In the genomic region with DNA sequence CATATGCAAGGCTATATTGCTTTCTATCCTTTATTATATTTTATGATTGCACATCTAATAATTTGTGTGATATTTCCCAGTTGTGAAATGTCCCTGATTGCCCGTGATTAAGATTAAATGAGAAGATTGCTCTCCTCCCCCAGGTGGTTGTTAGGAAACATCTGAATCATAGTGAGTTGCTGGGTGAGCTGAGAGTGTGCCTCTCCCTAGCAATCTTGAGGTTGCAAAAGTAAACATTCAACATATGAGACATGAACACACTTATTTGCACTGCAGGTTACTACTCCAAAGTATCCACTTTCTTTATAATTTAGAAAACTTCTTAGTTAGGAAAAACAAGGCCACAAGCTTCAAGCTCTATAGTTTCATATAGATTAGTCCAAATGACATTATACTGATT, we compare ENCODE assay signal across 22 mouse cellular contexts.
DNase-seq lines count a peak whose midpoint lies in the region; ATAC-seq and TF ChIP-seq lines count a peak whose summit lies in the region.
"Had no signal": no experiment of that assay in that cellular context is flagged by ENCODE, and none has a peak within 500 bp of the region (broad histone marks: within the 10 kb centered on the region; RNA-seq: fewer than 3 reads in every experiment).

No protein-coding gene starts in this region.

- no peaks in the 10 kb centered on the region for H3K36me3 ChIP-seq in lung, postnatal 0 days (ENCODE audit: insufficient read depth, low read length)
- H3K36me3 ChIP-seq in forebrain, postnatal 0 days (ENCODE audit: insufficient read depth), result no peaks in the 10 kb centered on the region
- H3K36me3 ChIP-seq: embryonic facial prominence, embryonic 13.5 days; embryonic facial prominence, embryonic 15.5 days; forebrain, embryonic 15.5 days had no signal

- H3K27ac ChIP-seq in lung, postnatal 0 days (ENCODE audit: low read length), result no peak overlapping the region
- H3K27ac ChIP-seq in forebrain, postnatal 0 days (ENCODE audit: low read depth, low read length), result no peak overlapping the region
- H3K27ac ChIP-seq: embryonic facial prominence, embryonic 13.5 days; embryonic facial prominence, embryonic 15.5 days; forebrain, embryonic 13.5 days; forebrain, embryonic 15.5 days had no signal

- no peak overlapping the region for H3K4me3 ChIP-seq in lung, postnatal 0 days (ENCODE audit: low read depth, low read length)
- H3K4me3 ChIP-seq in lung, adult 2 months (replicated peaks; ENCODE audit: extremely low read depth, low read depth, low read length), result no peak overlapping the region
- H3K4me3 ChIP-seq in forebrain, postnatal 0 days (ENCODE audit: low read depth, low read length), result no peak overlapping the region
- H3K4me3 ChIP-seq: embryonic facial prominence, embryonic 13.5 days; embryonic facial prominence, embryonic 15.5 days; erythroblast, embryonic 14.5 days; forebrain, embryonic 13.5 days; forebrain, embryonic 15.5 days had no signal

- TF ChIP-seq POLR2A in lung, adult 2 months (IDR thresholded peaks at IDR 0.05; ENCODE audit: borderline replicate concordance, extremely low read depth, low read depth, low read length), result no peak

- no peaks in the 10 kb centered on the region for H3K27me3 ChIP-seq in lung, postnatal 0 days (replicated peaks; ENCODE audit: insufficient read depth, low read length)
- H3K27me3 ChIP-seq in forebrain, postnatal 0 days (ENCODE audit: insufficient read depth, low read length), result no peaks in the 10 kb centered on the region
- H3K27me3 ChIP-seq: embryonic facial prominence, embryonic 13.5 days; embryonic facial prominence, embryonic 15.5 days; forebrain, embryonic 13.5 days; forebrain, embryonic 15.5 days had no signal

- no peak for TF ChIP-seq CTCF in lung, postnatal 0 days (IDR thresholded peaks at IDR 0.05)
- TF ChIP-seq CTCF in lung, adult 2 months (IDR thresholded peaks at IDR 0.05; ENCODE audit: insufficient read depth, low read length), result no peak
- TF ChIP-seq CTCF in forebrain, postnatal 0 days (IDR thresholded peaks at IDR 0.05; ENCODE audit: low read depth), result no peak

- WGBS in lung, postnatal 0 days, result 49% methylated on average over 1 of the region's 1 CpGs
- whole genome bisulfite sequencing in lung, adult 2 months, result 41% methylated on average over 1 of the region's 1 CpGs
- 83% methylated on average over 1 of the region's 1 CpGs for WGBS in forebrain, postnatal 0 days

- H3K4me2 ChIP-seq in lung, postnatal 0 days (replicated peaks; ENCODE audit: low read depth, low read length), result no peak overlapping the region
- H3K4me2 ChIP-seq in forebrain, postnatal 0 days (ENCODE audit: low read depth), result no peak overlapping the region
- H3K4me2 ChIP-seq: embryonic facial prominence, embryonic 13.5 days; embryonic facial prominence, embryonic 15.5 days; forebrain, embryonic 13.5 days; forebrain, embryonic 15.5 days had no signal

- ATAC-seq in lung, postnatal 0 days, result peak; percentile 84
- ATAC-seq in forebrain, postnatal 0 days, result no peak
- ATAC-seq: forebrain, embryonic 13.5 days; forebrain, embryonic 15.5 days had no signal

- no peaks in the 10 kb centered on the region for H3K4me1 ChIP-seq in lung, postnatal 0 days (ENCODE audit: insufficient read depth, low read depth, low read length)
- peaks cover 2% of the 10 kb centered on the region; the same call in 1 of the 2 replicates for H3K4me1 ChIP-seq in lung, adult 2 months (ENCODE audit: control insufficient read depth, insufficient read depth, low read length)
- H3K4me1 ChIP-seq in forebrain, postnatal 0 days (ENCODE audit: insufficient read depth), result no peaks in the 10 kb centered on the region
- H3K4me1 ChIP-seq: embryonic facial prominence, embryonic 13.5 days; embryonic facial prominence, embryonic 15.5 days; forebrain, embryonic 13.5 days; forebrain, embryonic 15.5 days had no signal

- TF ChIP-seq EP300 in lung, postnatal 0 days (IDR thresholded peaks at IDR 0.05), result peak; percentile 62

- no peak overlapping the region for H3K9ac ChIP-seq in lung, postnatal 0 days (replicated peaks; ENCODE audit: low read depth)
- H3K9ac ChIP-seq in forebrain, postnatal 0 days, result no peak overlapping the region
- H3K9ac ChIP-seq: embryonic facial prominence, embryonic 13.5 days; embryonic facial prominence, embryonic 15.5 days; forebrain, embryonic 13.5 days; forebrain, embryonic 15.5 days had no signal

- peak; percentile 67 for DNase-seq in lung, postnatal 0 days (ENCODE audit: low spot score)
- DNase-seq in lung, postnatal 14 days, result no peak
- DNase-seq in lung, postnatal 36 days, result peak; percentile 8
- DNase-seq in lung, adult 2 months, result no peak
- peak; percentile 36 for DNase-seq in gonadal fat pad, adult 2 months (ENCODE audit: low read depth)
- DNase-seq in heart, postnatal 4 days, result no peak
- DNase-seq in forebrain, postnatal 0 days, result no peak
- DNase-seq: adrenal gland, adult 2 months; adrenal gland, postnatal 10 days; adrenal gland, postnatal 25 days; cerebellum, adult 11 months; cerebellum, adult 18-20 months; cerebellum, adult 8-10 months; cerebellum, adult 9-11 months; cerebellum, postnatal 14 days; cerebellum, postnatal 36 days; embryo, embryonic 11 days had no signal

- H3K9me3 ChIP-seq in lung, postnatal 0 days (ENCODE audit: low read length), result no peaks in the 10 kb centered on the region
- no peaks in the 10 kb centered on the region for H3K9me3 ChIP-seq in forebrain, postnatal 0 days (ENCODE audit: low read length)
- H3K9me3 ChIP-seq: embryonic facial prominence, embryonic 13.5 days; embryonic facial prominence, embryonic 15.5 days; forebrain, embryonic 13.5 days; forebrain, embryonic 15.5 days had no signal

Comparison
In these comparisons a context has a peak if more than half of its experiments do, and no peak if none do; other contexts are left out.
1. DNase-seq: peak in lung, postnatal 0 days (single experiment), lung, postnatal 36 days (single experiment) and gonadal fat pad, adult 2 months (single experiment); none in lung, postnatal 14 days (single experiment), lung, adult 2 months (single experiment), heart, postnatal 4 days (single experiment) and forebrain, postnatal 0 days (single experiment).